Mouse (Mus musculus): ENCODE measurements around the gene Prkaca. TPM values are rescaled to one million over a fixed set of nuclear protein-coding genes. Genes with fewer than 3 reads are reported as not detected.
"Not testable (repeated sequence)": the region's sequence is repeated elsewhere in the genome, so short reads cannot be mapped to it uniquely, and the experiment has no call there.

Gene Prkaca
- polyA plus RNA-seq, 2 experiments from 2014 or later = 18.9 to 22.0 TPM

GRCm38 (mm10) chr8:84003612-84004246 is 30.9 kb downstream of the Prkaca start:
- ATAC-seq = no peak

- peak; percentile 95 for ATAC-seq
Measured at GRCm38 (mm10) chr8:84004533-84005201, 31.9 kb downstream of the Prkaca start.

- not testable (repeated sequence) for ATAC-seq
Measured at GRCm38 (mm10) chr8:84005502-84005901, 32.7 kb downstream of the Prkaca start.

- ATAC-seq = no peak
Measured at GRCm38 (mm10) chr8:84008362-84008761, 35.6 kb downstream of the Prkaca start.

GRCm38 (mm10) chr8:84009876-84010275 is 37.1 kb downstream of the Prkaca start:
- no peak for ATAC-seq

GRCm38 (mm10) chr8:84010625-84011611 is 38.1 kb downstream of the Prkaca start:
- peak; percentile 60 for ATAC-seq

- ATAC-seq = peak; percentile 49
Measured at GRCm38 (mm10) chr8:84011705-84012498, 39.1 kb downstream of the Prkaca start, which contains the start of gene 2210011C24Rik. Gene 2210011C24Rik (minus strand): TSS chr8:84012171.

- ATAC-seq = no peak
Measured at GRCm38 (mm10) chr8:84012499-84013165, 39.8 kb downstream of the Prkaca start.

GRCm38 (mm10) chr8:84015833-84016232 is 43.0 kb downstream of the Prkaca start:
- no peak for ATAC-seq

- no peak for ATAC-seq
Measured at GRCm38 (mm10) chr8:84019738-84020137, 46.9 kb downstream of the Prkaca start.

GRCm38 (mm10) chr8:84021096-84021495 is 48.3 kb downstream of the Prkaca start, which contains the start of gene Palm3:
Gene Palm3 (plus strand): TSS chr8:84021471.
- ATAC-seq = no peak

GRCm38 (mm10) chr8:84021569-84021968 is 48.8 kb downstream of the Prkaca start:
- no peak for ATAC-seq

- ATAC-seq = no peak
Measured at GRCm38 (mm10) chr8:84023085-84023484, 50.3 kb downstream of the Prkaca start.

- ATAC-seq = no peak
Measured at GRCm38 (mm10) chr8:84023631-84024030, 50.8 kb downstream of the Prkaca start.

GRCm38 (mm10) chr8:84024171-84024570 is 51.4 kb downstream of the Prkaca start:
- ATAC-seq = no peak

GRCm38 (mm10) chr8:84025863-84026262 is 53.1 kb downstream of the Prkaca start:
- ATAC-seq = no peak

- peak; percentile 34 for ATAC-seq
Measured at GRCm38 (mm10) chr8:84027449-84027848, 54.7 kb downstream of the Prkaca start.

GRCm38 (mm10) chr8:84029272-84029671 is 56.5 kb downstream of the Prkaca start:
- ATAC-seq = no peak

GRCm38 (mm10) chr8:84032777-84033176 is 60.0 kb downstream of the Prkaca start:
- no peak for ATAC-seq

- ATAC-seq = no peak
Measured at GRCm38 (mm10) chr8:84038015-84038414, 65.2 kb downstream of the Prkaca start.

- ATAC-seq = no peak
Measured at GRCm38 (mm10) chr8:84039050-84039449, 66.3 kb downstream of the Prkaca start.

Data from activated CD4-positive, CD25-positive, alpha-beta regulatory T cell, adult 4 months (primary cell).